16 mouse cellular contexts compared by ENCODE assay signal in the genomic region with DNA sequence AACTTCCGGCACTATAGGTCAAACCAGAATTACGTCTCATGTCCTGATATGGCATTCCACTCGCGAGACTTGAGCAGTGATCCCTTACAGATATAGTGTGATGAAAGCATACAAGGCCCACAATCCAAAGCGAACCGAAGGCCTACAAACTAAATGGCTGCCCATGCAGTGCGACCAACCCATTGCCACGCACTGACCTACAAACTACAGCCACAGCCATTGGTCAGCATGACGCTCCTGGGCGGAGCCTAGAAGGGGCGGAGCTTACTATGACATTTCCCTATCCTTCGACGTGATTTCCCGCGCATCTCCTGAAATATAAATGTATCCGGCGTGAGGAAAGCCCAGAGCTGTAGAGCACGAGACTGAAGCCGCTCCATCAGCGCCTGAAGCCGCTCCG. TPM values are rescaled to one million over a fixed set of nuclear protein-coding genes. Genes with fewer than 3 reads are reported as not detected.
A peak's percentile ranks its signal among the peaks of the same experiment; 100 is the strongest.
DNase-seq lines count a peak whose midpoint lies in the region; ATAC-seq and TF ChIP-seq lines count a peak whose summit lies in the region.
"Had no signal": no experiment of that assay in that cellular context is flagged by ENCODE, and none has a peak within 500 bp of the region (broad histone marks: within the 10 kb centered on the region; RNA-seq: fewer than 3 reads in every experiment).

Prr23a1 (plus strand) TSS at position 387 of the 400 bp plus-strand sequence.

- no peak for ATAC-seq in intestine, embryonic 15.5 days
- no peak for ATAC-seq in intestine, postnatal 0 days
- no peak for ATAC-seq in embryonic facial prominence, embryonic 11.5 days (replicated peaks; ENCODE audit: insufficient number of reproducible peaks, low FRiP score, low TSS enrichment, low read depth)
- ATAC-seq in hindbrain, embryonic 14.5 days (ENCODE audit: low FRiP score) = no peak
- ATAC-seq in neural tube, embryonic 15.5 days (ENCODE audit: low FRiP score) = no peak
- ATAC-seq: liver, postnatal 0 days had no signal

- H3K9ac ChIP-seq in intestine, embryonic 15.5 days = no peak within 1 kb of the TSS
- H3K9ac ChIP-seq in intestine, postnatal 0 days (ENCODE audit: low read depth, low read length) = no peak within 1 kb of the TSS
- H3K9ac ChIP-seq in embryonic facial prominence, embryonic 11.5 days (replicated peaks; ENCODE audit: low read length) = no peak within 1 kb of the TSS
- H3K9ac ChIP-seq in hindbrain, embryonic 14.5 days = no peak within 1 kb of the TSS
- no peak within 1 kb of the TSS for H3K9ac ChIP-seq in neural tube, embryonic 15.5 days (replicated peaks)
- H3K9ac ChIP-seq: liver, postnatal 0 days had no signal

- no peak within 1 kb of the TSS for H3K27ac ChIP-seq in intestine, embryonic 15.5 days
- H3K27ac ChIP-seq in intestine, postnatal 0 days (ENCODE audit: low read depth, low read length) = no peak within 1 kb of the TSS
- no peak within 1 kb of the TSS for H3K27ac ChIP-seq in embryonic facial prominence, embryonic 11.5 days (replicated peaks; ENCODE audit: low read depth, low read length)
- no peak within 1 kb of the TSS for H3K27ac ChIP-seq in hindbrain, embryonic 14.5 days
- H3K27ac ChIP-seq in neural tube, embryonic 15.5 days (replicated peaks) = no peak within 1 kb of the TSS
- no peak within 1 kb of the TSS for H3K27ac ChIP-seq in left cerebral cortex, adult 2 months

- no peak for DNase-seq in embryonic facial prominence, embryonic 11.5 days (ENCODE audit: low spot score)
- no peak for DNase-seq in hindbrain, embryonic 14.5 days (ENCODE audit: low spot score)
- no peak for DNase-seq in left cerebral cortex, adult 2 months (ENCODE audit: extremely low spot score in 1 of 2, low spot score in 2 of 2)
- DNase-seq in cerebellum, adult 9-10 months = no peak
- DNase-seq in embryo, embryonic 10.5 days (ENCODE audit: low spot score) = no peak
- DNase-seq: adrenal gland, postnatal 10 days; cerebellum, adult 2 months; kidney, adult 18-20 months; layer of hippocampus, postnatal 36 days; liver, postnatal 0 days had no signal

- intact Hi-C loops in left cerebral cortex, adult 2 months (cut with DNase I) = no loop called here

- H3K4me1 ChIP-seq in intestine, embryonic 15.5 days (replicated peaks) = no peaks in the 10 kb centered on the region
- no peaks in the 10 kb centered on the region for H3K4me1 ChIP-seq in intestine, postnatal 0 days (replicated peaks; ENCODE audit: control insufficient read depth, insufficient read depth, low read length)
- no peaks in the 10 kb centered on the region for H3K4me1 ChIP-seq in embryonic facial prominence, embryonic 11.5 days (ENCODE audit: control insufficient read depth, insufficient read depth, low read length)
- H3K4me1 ChIP-seq in hindbrain, embryonic 14.5 days (replicated peaks; ENCODE audit: control insufficient read depth, insufficient read depth, low read length) = no peaks in the 10 kb centered on the region
- no peaks in the 10 kb centered on the region for H3K4me1 ChIP-seq in neural tube, embryonic 15.5 days

- no peak within 1 kb of the TSS for H3K4me3 ChIP-seq in intestine, embryonic 15.5 days (replicated peaks)
- H3K4me3 ChIP-seq in intestine, postnatal 0 days (ENCODE audit: low read depth, low read length) = no peak within 1 kb of the TSS
- H3K4me3 ChIP-seq in embryonic facial prominence, embryonic 11.5 days (ENCODE audit: low read depth, low read length) = no peak within 1 kb of the TSS
- H3K4me3 ChIP-seq in hindbrain, embryonic 14.5 days (replicated peaks; ENCODE audit: low read length) = peak within 1 kb of the TSS; percentile 7; the same call in 1 of the 2 replicates
- H3K4me3 ChIP-seq in neural tube, embryonic 15.5 days (replicated peaks) = peak within 1 kb of the TSS; percentile 16; the same call in 1 of the 2 replicates
- H3K4me3 ChIP-seq in left cerebral cortex, adult 2 months = no peak within 1 kb of the TSS

- no peaks in the 10 kb centered on the region for H3K36me3 ChIP-seq in intestine, embryonic 15.5 days
- H3K36me3 ChIP-seq in intestine, postnatal 0 days (ENCODE audit: control insufficient read depth, insufficient read depth) = no peaks in the 10 kb centered on the region
- H3K36me3 ChIP-seq in embryonic facial prominence, embryonic 11.5 days (replicated peaks; ENCODE audit: control insufficient read depth, insufficient read depth, low read depth, low read length) = no peaks in the 10 kb centered on the region
- H3K36me3 ChIP-seq in hindbrain, embryonic 14.5 days (replicated peaks; ENCODE audit: control insufficient read depth, insufficient read depth) = no peaks in the 10 kb centered on the region
- H3K36me3 ChIP-seq in neural tube, embryonic 15.5 days = no peaks in the 10 kb centered on the region
- H3K36me3 ChIP-seq: G1E had no signal

- 60% methylated on average over 22 of the region's 22 CpGs for WGBS in intestine, embryonic 15.5 days
- 58% methylated on average over 22 of the region's 22 CpGs for WGBS in intestine, postnatal 0 days
- 59% methylated on average over 22 of the region's 22 CpGs for WGBS in embryonic facial prominence, embryonic 11.5 days
- WGBS in hindbrain, embryonic 14.5 days = 57% methylated on average over 22 of the region's 22 CpGs
- whole genome bisulfite sequencing in neural tube, embryonic 15.5 days = 63% methylated on average over 22 of the region's 22 CpGs

- no peak for TF ChIP-seq CTCF in intestine, postnatal 0 days (IDR thresholded peaks at IDR 0.05; ENCODE audit: low read depth)
- TF ChIP-seq CTCF in left cerebral cortex, adult 2 months (IDR thresholded peaks at IDR 0.05) = no peak

- no peaks in the 10 kb centered on the region for H3K9me3 ChIP-seq in intestine, embryonic 15.5 days
- no peaks in the 10 kb centered on the region for H3K9me3 ChIP-seq in intestine, postnatal 0 days (ENCODE audit: control insufficient read depth)
- 0 out of 2 replicates have a peak, but pooled peaks cover 2% of the 10 kb centered on the region for H3K9me3 ChIP-seq in embryonic facial prominence, embryonic 11.5 days (replicated peaks; ENCODE audit: control insufficient read depth, low read length)
- H3K9me3 ChIP-seq in hindbrain, embryonic 14.5 days (ENCODE audit: control insufficient read depth, low read length) = no peaks in the 10 kb centered on the region
- H3K9me3 ChIP-seq in neural tube, embryonic 15.5 days (replicated peaks) = no peaks in the 10 kb centered on the region

- peak within 1 kb of the TSS; percentile 28; the same call in 1 of the 2 replicates for H3K4me2 ChIP-seq in intestine, embryonic 15.5 days (replicated peaks)
- no peak within 1 kb of the TSS for H3K4me2 ChIP-seq in intestine, postnatal 0 days (replicated peaks; ENCODE audit: low read depth)
- peak within 1 kb of the TSS; percentile 16 for H3K4me2 ChIP-seq in embryonic facial prominence, embryonic 11.5 days (ENCODE audit: low read depth, low read length)
- peak within 1 kb of the TSS; percentile 34 for H3K4me2 ChIP-seq in hindbrain, embryonic 14.5 days (replicated peaks)
- peak within 1 kb of the TSS; percentile 40 for H3K4me2 ChIP-seq in neural tube, embryonic 15.5 days

- no peaks in the 10 kb centered on the region for H3K27me3 ChIP-seq in intestine, embryonic 15.5 days (replicated peaks)
- no peaks in the 10 kb centered on the region for H3K27me3 ChIP-seq in intestine, postnatal 0 days (replicated peaks; ENCODE audit: control insufficient read depth, insufficient read depth, low read length)
- H3K27me3 ChIP-seq in embryonic facial prominence, embryonic 11.5 days (ENCODE audit: control insufficient read depth, insufficient read depth, low read length) = no peaks in the 10 kb centered on the region
- no peaks in the 10 kb centered on the region for H3K27me3 ChIP-seq in hindbrain, embryonic 14.5 days (ENCODE audit: control insufficient read depth, insufficient read depth, low read length)
- H3K27me3 ChIP-seq in neural tube, embryonic 15.5 days (replicated peaks) = no peaks in the 10 kb centered on the region

RNA-seq across cellular contexts. Expression of gene Prr23a1, which starts in this region (rescaled TPM):
- polyA plus RNA-seq in intestine, embryonic 15.5 days (2015; fragmentation: Nextera tagmentation; extraction: Ambion mirVana) = not detected in 2 replicates
- polyA plus RNA-seq in intestine, postnatal 0 days (2015; fragmentation: Nextera tagmentation; extraction: Ambion mirVana) = not detected in 2 replicates
- polyA plus RNA-seq in embryonic facial prominence, embryonic 11.5 days (2014; fragmentation: Nextera tagmentation; extraction: Ambion mirVana) = not detected in 2 replicates
- 0.54 TPM in 1 of 2 replicates, not detected in the other for polyA plus RNA-seq in hindbrain, embryonic 14.5 days (2014; fragmentation: Nextera tagmentation; extraction: Ambion mirVana)
- polyA plus RNA-seq in neural tube, embryonic 15.5 days (2015; fragmentation: Nextera tagmentation; extraction: Ambion mirVana) = 0.18 and 0.42 TPM in 2 replicates
- total RNA-seq in left cerebral cortex, adult 2 months (2021) = not detected
- total RNA-seq: adrenal gland, postnatal 10 days; G1E; layer of hippocampus, postnatal 36 days had no signal
- polyA plus RNA-seq: cerebellum, adult 2 months; G1E; liver, postnatal 0 days; small intestine, adult 2 months; urinary bladder, adult 2 months had no signal

Comparison
In these comparisons a context has a peak if more than half of its experiments do, and no peak if none do; other contexts are left out.
1. H3K4me3 ChIP-seq: peak in hindbrain, embryonic 14.5 days (single experiment) and neural tube, embryonic 15.5 days (single experiment); none in intestine, embryonic 15.5 days (single experiment), intestine, postnatal 0 days (single experiment), embryonic facial prominence, embryonic 11.5 days (single experiment) and left cerebral cortex, adult 2 months (single experiment).